Mouse (Mus musculus) brown adipose tissue, adult 24 weeks (tissue): ENCODE data around the gene Cct7. TPM values are rescaled to one million over a fixed set of nuclear protein-coding genes. Genes with fewer than 3 reads are reported as not detected.

Experiments
- H3K27ac ChIP-seq: fragments of 200-500 bp; replicated peaks from 2 replicates; pipeline ENCODE4 v1.5.1; 2012; ENCODE audit warnings: low read depth, mild to moderate bottlenecking, low read length
- H3K4me1 ChIP-seq: fragments of 200-500 bp; 2 replicates; pipeline ENCODE4 v1.6.1; 2012; ENCODE audit warnings: low read length, mixed read lengths; ENCODE audit not compliant: control insufficient read depth, insufficient read depth, insufficient read length
- H3K4me3 ChIP-seq: fragments of 200-500 bp; 2 replicates; pipeline ENCODE4 v1.5.1; 2012; ENCODE audit warnings: low read depth, mild to moderate bottlenecking, low read length, moderate library complexity; ENCODE audit not compliant: insufficient read depth
- polyA plus RNA-seq: library from polyadenylated mRNA; stranded (reverse); fragments of >200 nt; gene quantifications from 2 replicates; pipeline ENCODE4 v1.2.4, GENCODE M21; 2012; ENCODE audit not compliant: missing spikeins, insufficient read depth, insufficient read length

Gene Cct7
- polyA plus RNA-seq, 1 experiment, result 85.6 TPM

GRCm38 (mm10) chr6:85502911-85503250 lies 51.6 kb downstream of the Cct7 start, which contains the start of gene Fbxo41:
Fbxo41 (minus strand) TSS chr6:85502994.
- Histone ChIP-seq H3K27ac (no peak within 1 kb of the TSS), H3K4me1 (no peaks in the 10 kb centered on the region), H3K4me3 (peak within 1 kb of the TSS; percentile 33)

GRCm38 (mm10) chr6:85504908-85505307 lies 53.6 kb downstream of the Cct7 start:
- Histone ChIP-seq H3K4me3 (no peak overlapping the region), H3K4me1 (no peaks in the 10 kb centered on the region), H3K27ac (no peak overlapping the region)

DNA sequence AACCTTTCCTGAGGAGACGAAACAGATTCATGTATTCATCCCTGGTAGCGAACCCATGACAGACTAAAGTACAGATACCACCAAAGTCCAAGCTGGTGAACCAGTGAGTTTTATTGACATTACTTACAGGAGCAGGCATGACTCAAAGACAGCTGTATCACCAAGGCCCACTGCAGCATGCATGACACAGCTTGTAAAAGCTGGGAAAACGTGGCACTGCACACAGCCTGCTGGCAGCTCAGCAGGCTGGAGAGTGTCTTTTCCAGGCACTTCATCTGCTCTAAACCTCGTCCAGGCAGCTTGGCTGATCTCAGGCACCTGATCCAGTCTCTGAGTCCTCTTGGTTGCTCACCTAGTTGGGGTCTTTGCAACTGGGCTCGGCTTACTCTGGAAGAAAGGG lies 57.3 kb downstream of the Cct7 start:
- H3K4me1 ChIP-seq, result no peaks in the 10 kb centered on the region; the same call in 1 of the 2 replicates
- no peak overlapping the region for H3K4me3 ChIP-seq
- H3K27ac ChIP-seq, result no peak overlapping the region

GRCm38 (mm10) chr6:85510476-85510875 lies 59.2 kb downstream of the Cct7 start:
- Histone ChIP-seq H3K27ac (no peak overlapping the region), H3K4me3 (no peak overlapping the region), H3K4me1 (no peaks in the 10 kb centered on the region; the same call in 1 of the 2 replicates)

DNA sequence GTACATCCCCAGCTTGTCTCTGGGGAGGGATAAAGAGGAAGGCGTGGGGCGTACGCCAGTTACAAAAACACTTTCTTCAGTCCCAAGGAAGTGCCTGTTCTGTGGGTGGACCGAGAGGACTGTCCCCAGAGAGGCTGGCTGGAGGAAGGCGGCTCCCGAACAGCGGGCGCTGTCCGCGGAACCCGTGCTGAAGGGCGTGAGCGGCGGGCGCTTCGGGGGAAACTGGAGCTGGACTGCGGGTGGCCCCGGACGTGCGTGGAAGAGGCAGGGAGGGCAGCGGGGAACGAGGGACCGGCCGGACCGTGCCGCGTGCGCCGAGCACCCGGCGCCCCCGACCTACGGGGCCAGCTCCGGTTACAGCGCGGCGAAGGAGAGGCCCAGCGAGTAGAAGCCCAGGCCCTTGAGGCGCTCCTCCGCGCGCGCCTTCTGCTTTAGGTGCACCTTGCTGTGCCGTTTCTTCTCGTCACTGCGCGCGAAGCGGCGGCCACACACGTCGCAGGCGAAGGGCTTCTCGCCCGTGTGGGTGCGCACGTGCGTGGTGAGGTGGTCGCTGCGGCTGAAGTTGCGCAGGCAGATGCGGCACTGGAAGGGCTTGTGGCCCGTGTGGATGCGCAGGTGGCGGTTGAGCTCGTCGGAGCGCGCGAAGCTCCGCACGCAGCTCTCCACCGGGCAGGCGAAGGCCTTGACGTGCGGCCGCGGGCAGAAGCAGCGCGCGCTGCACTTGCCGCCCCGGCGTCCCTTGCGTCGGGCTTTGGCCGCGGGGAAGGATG lies 60.2 kb downstream of the Cct7 start:
- Histone ChIP-seq H3K4me3 (no peak overlapping the region), H3K27ac (no peak overlapping the region)

DNA sequence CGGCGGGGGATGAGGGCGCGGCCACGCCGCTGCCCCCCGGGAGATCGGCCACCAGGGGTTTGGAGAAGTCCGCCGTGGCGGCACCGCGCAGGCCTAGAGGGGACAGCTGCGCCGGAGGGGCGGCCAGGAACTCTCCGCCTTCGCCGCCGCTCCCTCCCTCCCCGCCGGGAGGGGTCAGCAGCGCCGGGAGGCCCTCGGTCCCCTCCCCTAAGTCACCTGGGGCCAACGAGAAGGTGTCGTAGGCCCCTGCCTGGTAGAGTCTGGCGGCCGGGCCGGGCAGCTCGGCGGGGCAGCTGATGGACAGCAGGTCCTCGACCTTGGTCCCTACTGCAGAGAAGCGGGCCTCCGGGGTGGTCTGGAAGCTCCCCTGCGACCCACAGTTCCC lies 60.7 kb downstream of the Cct7 start:
- H3K4me3 ChIP-seq, result no peak overlapping the region
- H3K4me1 ChIP-seq, result no peaks in the 10 kb centered on the region; the same call in 1 of the 2 replicates
- H3K27ac ChIP-seq, result no peak overlapping the region

More for the DNA sequence above, 60.2 kb downstream of the Cct7 start:
- no peaks in the 10 kb centered on the region; the same call in 1 of the 2 replicates for H3K4me1 ChIP-seq

DNA sequence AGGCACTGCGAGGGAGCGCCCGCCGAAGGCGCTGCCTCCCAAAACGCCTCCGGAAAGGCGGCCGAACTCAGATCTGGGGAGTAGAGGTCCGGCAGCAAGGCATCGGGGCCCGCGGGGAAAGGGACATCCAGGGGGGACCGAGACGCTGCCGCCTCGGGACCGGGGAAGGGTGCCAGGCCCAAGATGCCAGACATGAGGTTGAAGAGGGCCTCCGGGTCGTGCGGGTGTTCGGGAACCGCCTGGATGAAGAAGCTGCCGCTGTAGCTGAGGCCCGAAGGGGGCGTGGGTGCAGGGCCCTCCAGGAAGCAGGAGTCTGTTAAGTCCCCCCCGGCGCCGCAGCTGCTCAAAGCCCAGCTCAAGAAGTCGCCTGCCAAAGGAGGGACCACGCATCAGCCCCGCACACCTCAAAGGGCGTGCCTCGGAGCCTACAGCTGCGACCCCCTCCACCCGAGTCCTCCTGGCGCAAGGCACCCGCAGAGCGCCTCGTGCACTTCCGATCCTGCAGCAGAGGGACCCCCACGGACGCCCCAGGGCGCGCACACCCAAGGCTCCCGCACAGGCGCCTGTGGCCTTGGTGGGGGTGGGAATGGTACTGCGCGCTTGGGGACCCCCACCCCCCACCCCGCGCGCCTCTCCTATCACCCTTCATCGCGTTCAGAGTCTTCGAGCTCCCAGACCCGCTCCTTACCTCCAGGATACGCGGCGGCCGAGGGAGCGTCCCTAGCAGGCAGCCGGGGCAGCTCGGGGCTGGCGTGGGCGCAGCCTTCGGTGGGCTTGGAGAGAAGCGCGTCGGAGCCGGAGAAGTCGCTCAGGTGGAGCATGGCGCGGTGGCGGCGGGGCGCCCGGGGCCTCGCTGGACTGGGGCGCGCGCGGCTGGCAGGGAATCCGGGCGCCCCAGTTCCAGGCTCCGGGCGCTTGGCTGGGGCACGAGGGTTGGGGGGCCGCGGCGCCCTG lies 61.5 kb downstream of the Cct7 start:
- H3K4me3 ChIP-seq, result peak overlapping the region; percentile 38
- no peak overlapping the region for H3K27ac ChIP-seq
- H3K4me1 ChIP-seq, result no peaks in the 10 kb centered on the region; the same call in 1 of the 2 replicates

GRCm38 (mm10) chr6:85513531-85513910 lies 62.2 kb downstream of the Cct7 start, which contains the start of gene Egr4:
Egr4 (minus strand) TSS chr6:85513589.
- H3K4me3 ChIP-seq, result peak within 1 kb of the TSS; percentile 38

DNA sequence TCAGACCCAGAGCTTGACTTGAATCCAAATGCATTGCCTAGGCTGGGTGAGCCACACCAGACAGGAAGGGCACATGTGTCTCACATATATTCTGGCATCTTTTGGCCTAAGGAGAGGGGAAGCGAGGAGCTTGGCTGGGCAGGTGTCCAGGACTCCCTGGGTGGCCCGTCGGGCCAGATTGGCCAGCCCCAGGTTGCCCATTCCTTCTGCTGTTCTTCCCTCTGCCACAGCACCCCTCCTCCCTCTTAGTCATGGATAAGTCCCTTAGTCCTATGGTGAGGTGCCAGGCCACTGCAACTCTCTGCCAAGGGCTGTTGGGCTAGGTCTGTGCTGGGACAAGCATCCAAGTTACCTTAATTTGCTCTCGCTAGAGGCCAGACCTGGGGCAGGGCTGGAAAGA lies 64.6 kb downstream of the Cct7 start:
- H3K4me3 ChIP-seq, result no peak overlapping the region
- no peak overlapping the region for H3K27ac ChIP-seq
- no peaks in the 10 kb centered on the region; the same call in 1 of the 2 replicates for H3K4me1 ChIP-seq

More at GRCm38 (mm10) chr6:85513531-85513910, 62.2 kb downstream of the Cct7 start, which contains the start of gene Egr4:
- H3K27ac ChIP-seq, result no peak within 1 kb of the TSS
- H3K4me1 ChIP-seq, result no peaks in the 10 kb centered on the region; the same call in 1 of the 2 replicates

Other genes starting within 250 kb of the Cct7 start
- 51.9 and 66.8 TPM in 2 replicates for gene Sfxn5, start 118.1 kb upstream of the Cct7 start, polyA plus RNA-seq
- 10.0 and 10.3 TPM in 2 replicates for gene Rab11fip5, start 76.9 kb upstream of the Cct7 start, polyA plus RNA-seq
- not detected in 2 replicates for gene Noto, start 27.6 kb upstream of the Cct7 start, polyA plus RNA-seq
- gene Smyd5, start 19.5 kb upstream of the Cct7 start, polyA plus RNA-seq, result 8.3 and 12.7 TPM in 2 replicates
- 15.1 and 16.3 TPM in 2 replicates for gene Pradc1, start 456 bp downstream of the Cct7 start, polyA plus RNA-seq
- not detected in 2 replicates for gene Fbxo41, start 51.5 kb downstream of the Cct7 start, polyA plus RNA-seq
- not detected in 2 replicates for gene Egr4, start 62.1 kb downstream of the Cct7 start, polyA plus RNA-seq
- 0.59 and 0.71 TPM in 2 replicates for gene Alms1, start 136.0 kb downstream of the Cct7 start, polyA plus RNA-seq